Mouse (Mus musculus): Measurements from ENCODE around the gene Scimp. TPM values are rescaled to one million over a fixed set of nuclear protein-coding genes. Genes with fewer than 3 reads are reported as not detected.
"Not testable (repeated sequence)": the region's sequence is repeated elsewhere in the genome, so short reads cannot be mapped to it uniquely, and the experiment has no call there.

Gene Scimp
- total RNA-seq, 2 experiments from 2014 or later = not detected

DNA sequence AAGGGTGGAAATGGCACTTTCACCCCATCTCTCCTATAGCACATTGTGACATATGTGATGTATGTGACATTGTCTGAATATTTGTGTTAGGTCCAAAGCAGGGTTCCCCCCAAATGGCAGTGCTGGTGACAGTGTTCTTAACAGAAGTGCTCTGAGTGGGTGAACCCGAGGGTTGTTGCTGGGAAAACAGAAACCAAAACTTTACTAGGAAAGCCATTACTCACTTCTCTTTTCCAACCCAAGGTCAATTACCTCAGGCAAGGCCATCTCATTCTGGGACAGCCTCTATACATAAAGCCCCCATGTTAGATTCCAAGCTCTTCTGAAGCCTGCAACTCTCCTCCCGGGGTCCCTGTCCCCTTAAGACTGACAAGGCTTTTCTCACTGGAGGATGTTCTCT lies 26.5 kb downstream of the Scimp start:
- no peak for DNase-seq (ENCODE audit: low spot score in 2 of 2)
- intact Hi-C loops (cut with DNase I) = no loop called here

DNA sequence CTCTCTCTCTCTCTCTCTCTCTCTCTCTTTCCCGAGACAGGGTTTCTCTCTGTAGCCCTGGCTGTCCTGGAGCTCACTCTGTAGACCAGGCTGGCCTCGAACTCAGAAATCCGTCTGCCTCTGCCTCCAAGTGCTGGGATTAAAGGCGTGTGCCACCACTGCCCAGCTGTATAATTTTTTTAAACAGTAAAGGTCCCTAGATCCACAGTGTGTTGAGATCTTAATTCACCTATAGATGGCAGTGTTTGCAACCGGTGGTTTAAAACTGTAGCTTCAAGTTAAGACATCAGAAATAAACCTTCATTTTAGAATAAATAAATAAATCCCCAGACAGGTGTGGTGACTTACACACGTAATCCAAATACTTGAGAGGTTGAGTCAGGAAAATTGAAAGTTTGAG lies 34.3 kb downstream of the Scimp start:
- DNase-seq (ENCODE audit: low spot score in 2 of 2) = not testable (repeated sequence)
- intact Hi-C loops (cut with DNase I) = loop anchor here (5.0 kb wide), 1 partner anchor 39 kb away; no protein-coding TSS in a partner anchor

DNA sequence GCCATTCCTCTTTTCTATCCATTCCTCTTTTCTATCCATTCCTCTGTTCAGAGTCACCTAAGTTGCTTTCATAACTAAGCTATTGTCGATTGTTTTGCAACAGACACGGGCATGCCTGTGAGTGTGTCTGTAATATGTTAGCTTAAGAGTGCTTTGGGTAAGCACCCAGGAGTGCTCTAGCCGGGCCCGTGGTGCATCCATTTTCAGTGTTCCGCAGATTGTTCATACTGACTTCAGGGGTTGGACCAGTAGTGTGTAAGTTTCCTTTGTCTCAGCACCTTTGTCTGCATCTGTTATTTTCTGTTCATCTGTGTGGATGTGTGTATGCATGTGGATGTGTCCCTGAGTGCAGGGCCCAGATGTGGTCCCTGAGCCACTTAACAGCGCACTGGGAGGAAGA lies 34.8 kb downstream of the Scimp start:
- intact Hi-C loops (cut with DNase I) = loop anchor here (5.0 kb wide), 1 partner anchor 40 kb away; no protein-coding TSS in a partner anchor
- DNase-seq (ENCODE audit: low spot score in 2 of 2) = no peak

DNA sequence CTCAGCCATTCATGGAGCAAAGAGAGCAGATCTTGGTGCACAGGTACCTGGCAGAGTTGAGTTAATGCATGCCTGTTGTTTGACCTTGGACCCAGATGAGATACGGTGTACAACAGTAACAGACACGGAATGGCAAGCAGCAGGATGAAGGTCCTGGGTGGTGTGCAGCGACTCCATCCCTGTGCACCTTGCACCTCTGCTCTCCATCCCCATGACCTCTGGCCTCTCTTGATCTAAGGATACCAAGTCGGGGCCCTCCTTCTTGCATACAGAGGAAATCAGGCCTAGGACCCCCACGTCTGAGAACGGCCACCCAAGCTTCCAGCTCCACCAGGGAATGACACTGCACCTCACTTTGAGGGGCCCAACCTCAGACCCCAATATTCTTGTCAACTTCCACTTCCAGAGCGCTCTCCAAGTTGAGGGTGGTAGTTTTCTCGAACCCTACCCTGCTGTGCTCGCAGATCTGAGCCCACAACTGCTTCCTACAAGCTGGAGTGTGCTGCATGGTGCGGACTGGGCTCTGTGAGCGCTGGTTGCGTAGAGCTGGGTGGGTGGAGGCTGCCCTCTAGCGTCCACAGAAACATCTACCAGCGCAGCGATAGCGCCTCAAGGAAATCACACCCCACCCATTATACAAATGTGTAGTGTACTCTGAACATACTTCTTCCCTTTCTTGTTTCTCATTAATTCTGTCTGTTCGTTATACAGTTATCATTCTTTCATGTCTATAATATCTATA lies 35.4 kb downstream of the Scimp start:
- intact Hi-C loops (cut with DNase I) = loop anchor here (5.0 kb wide), 1 partner anchor 40 kb away; no protein-coding TSS in a partner anchor
- DNase-seq (ENCODE audit: low spot score in 2 of 2) = peak; percentile 49 to 65

DNA sequence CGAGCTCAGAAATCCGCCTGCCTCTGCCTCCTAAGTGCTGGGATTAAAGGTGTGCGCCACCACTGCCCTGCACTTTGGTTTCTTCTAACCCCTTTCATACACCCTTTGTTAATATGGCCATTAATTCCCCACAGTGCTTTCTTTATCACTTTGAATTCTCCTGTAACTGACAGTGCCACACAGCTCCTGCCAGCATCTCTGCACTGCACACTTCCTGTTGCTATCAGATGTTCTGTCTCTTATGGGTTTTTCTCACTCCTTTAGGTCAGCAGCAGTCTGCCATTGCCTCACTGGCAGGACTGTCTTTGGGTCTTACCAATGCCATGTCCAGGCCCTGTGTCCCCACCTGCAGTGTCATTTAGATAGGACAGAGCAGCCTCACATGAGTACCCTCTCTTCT lies 41.6 kb downstream of the Scimp start:
- intact Hi-C loops (cut with DNase I) = no loop called here
- no peak for DNase-seq (ENCODE audit: low spot score in 2 of 2)

DNA sequence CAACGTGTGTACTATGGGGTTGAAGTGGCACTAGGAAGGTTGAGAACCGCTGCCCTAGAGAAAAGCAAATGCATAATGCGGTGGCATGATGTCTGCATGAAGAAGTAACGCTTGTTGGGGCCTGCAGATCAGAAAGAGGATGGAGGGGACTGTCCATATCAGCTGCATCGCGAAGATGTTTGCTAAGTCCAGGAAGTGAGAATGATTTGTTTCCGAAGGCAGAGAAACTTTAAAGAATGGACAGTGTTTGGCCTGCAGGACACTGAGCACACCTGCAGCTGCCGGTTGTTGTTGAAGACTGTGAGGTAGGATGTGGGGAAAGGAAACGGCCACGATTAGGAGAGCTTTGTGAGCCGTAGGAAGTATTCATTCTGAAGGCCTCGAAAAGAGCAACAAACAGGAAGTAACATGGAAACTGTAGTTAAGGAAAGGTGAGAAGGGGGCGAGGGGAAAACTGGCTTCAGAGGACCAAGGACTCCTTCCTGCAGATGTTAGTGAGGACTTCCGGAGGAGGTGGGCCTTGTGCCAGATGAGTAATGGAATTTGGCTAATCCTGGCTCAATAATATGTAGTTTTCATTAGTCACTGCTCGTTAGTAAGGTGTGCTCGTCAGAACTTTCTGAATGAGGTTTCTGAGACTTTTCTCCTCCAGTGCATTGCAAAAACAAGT lies 46.5 kb downstream of the Scimp start:
- intact Hi-C loops (cut with DNase I) = loop anchor here (10.0 kb wide), 1 partner anchor 351 kb away; the partner anchor contains the start of gene Pelp1
- DNase-seq (ENCODE audit: low spot score in 2 of 2) = no peak

DNA sequence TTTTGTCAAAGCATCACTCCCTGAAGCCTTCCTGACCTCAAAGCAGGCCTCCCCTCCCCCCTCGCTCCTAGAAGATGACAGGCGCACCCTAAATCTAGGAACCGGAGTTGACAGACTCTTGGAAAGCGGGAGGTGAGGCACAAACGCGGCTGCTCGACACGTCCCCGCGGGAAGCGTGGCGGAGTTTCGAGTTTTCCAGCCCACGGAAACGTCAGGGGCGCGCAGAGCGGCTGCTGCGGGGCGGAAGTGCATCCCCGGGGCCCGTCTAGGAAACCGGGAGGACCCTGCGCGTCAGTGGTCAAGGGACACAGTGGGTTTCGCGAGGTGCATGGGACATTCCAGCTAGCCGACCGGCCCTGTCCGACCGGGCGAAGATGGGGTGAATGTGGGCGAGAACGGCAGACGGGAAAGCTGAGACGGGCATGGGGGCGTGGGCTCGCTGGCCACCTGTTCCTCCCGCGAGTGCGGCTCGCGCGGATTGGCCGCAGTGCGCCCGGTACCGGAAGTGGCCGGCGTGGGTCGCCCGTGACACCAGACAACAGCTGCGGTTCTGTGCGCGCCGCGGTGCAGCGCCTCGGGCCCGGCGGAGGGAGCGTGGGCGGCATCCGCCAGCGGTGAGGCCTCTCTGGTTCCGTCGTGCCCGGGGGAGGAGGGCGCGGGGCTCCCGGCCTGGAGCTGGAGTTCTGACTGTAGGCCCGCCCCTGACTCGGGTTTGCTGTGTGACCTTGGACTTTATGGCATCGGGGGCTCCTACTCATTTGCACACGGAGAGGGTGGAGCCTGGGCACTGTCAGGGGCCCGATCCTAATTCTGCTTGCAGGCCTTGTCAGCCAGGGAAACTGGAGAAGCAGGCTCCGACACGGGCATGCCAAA lies 48.2 kb downstream of the Scimp start, which contains the start of gene Zfp3:
Gene Zfp3, plus strand, starts transcription at position 274 of the 873 bp plus-strand sequence.
- peak; percentile 88 to 90 for DNase-seq (ENCODE audit: low spot score in 2 of 2)
- intact Hi-C loops (cut with DNase I) = loop anchor here (10.0 kb wide), 1 partner anchor 349 kb away; the partner anchor contains the start of gene Pelp1

DNA sequence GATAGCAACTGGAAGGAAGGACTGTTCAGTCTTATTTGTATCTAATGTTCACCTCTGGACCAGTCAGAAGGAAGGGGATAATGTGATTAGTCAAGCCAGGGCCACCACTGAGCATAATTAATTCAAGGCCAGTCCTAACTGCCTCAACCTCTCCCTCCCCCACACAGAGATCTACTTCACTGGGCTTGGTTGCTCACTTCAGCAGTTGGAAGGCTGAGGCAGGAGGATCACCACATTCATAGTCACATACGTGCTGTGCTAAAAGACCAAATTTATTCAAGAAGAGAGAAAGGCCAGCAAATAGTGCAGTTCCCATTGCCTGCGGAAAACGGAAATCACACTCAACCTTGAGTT lies 48.8 kb downstream of the Scimp start:
- no peak for DNase-seq (ENCODE audit: low spot score in 2 of 2)
- intact Hi-C loops (cut with DNase I) = loop anchor here (10.0 kb wide), 1 partner anchor 349 kb away; the partner anchor contains the start of gene Pelp1

DNA sequence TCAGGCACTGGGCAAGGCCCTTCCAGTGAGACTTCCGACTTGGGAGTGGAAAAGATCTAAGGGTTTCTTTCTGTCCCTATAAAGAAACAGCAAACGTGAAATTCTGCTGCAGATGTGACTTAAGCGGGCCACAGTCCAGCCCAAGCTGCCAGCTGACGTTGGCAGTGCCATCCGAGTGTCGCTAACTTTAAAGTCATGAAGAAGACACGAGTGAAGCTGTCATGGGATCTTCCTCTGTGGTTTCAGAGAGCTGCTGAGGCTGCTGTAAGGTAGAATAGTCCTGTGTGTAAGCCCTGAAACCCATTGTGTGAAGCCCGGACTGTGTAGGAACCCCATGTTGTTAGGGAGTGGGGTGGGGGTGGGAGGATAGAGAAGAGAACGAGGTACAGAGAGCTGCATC lies 49.7 kb downstream of the Scimp start:
- intact Hi-C loops (cut with DNase I) = loop anchor here (10.0 kb wide), 1 partner anchor 348 kb away; the partner anchor contains the start of gene Pelp1

DNA sequence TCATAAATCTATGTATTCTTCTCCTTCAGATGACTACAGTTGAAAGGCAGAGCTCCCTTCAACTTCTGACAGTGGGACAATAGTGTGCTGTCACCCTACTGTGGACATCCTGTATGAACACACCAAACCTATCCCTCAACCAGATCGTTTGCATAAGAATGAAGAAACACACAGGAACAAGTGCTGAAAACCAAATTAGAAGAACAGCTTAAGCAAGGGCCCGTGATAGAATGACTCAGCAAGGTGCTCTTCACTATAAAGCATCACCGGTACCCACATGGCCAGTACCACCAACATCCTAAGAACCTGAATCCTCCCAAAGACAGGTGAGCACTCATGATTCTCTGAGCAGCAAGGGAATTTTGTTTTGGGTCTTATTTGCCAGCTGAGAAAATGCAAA lies 51.9 kb downstream of the Scimp start:
- intact Hi-C loops (cut with DNase I) = loop anchor here (10.0 kb wide), 1 partner anchor 346 kb away; the partner anchor contains the start of gene Pelp1
- DNase-seq (ENCODE audit: low spot score in 2 of 2) = not testable (repeated sequence)

More for the DNA sequence above, 49.7 kb downstream of the Scimp start:
- DNase-seq (ENCODE audit: low spot score in 2 of 2) = no peak

DNA sequence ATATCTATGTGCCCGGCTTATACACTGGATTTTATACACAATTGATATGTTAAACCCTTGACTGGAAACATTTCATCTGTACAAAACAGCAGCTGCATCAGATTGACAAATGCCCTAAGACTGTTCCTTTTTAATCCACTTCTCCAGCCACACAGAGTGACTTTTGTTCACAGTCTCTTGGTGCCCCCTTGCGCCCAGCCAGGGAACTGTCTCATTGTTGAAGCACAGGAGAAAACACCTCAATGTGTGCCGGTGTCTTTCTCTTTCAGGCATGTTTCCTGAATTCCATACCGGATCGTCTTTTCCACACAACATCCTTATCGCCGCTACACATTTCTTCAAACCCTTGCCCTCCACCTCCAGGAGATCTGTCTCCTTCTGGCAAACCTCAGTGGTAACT lies 56.7 kb downstream of the Scimp start:
- DNase-seq (ENCODE audit: low spot score in 2 of 2) = peak; percentile 65 to 79
- intact Hi-C loops (cut with DNase I) = loop anchor here (5.0 to 10.0 kb wide), 4 partner anchors 53 to 321 kb away; partner anchors contain the start of genes Arrb2, Camta2, Inca1 and Kif1c

DNA sequence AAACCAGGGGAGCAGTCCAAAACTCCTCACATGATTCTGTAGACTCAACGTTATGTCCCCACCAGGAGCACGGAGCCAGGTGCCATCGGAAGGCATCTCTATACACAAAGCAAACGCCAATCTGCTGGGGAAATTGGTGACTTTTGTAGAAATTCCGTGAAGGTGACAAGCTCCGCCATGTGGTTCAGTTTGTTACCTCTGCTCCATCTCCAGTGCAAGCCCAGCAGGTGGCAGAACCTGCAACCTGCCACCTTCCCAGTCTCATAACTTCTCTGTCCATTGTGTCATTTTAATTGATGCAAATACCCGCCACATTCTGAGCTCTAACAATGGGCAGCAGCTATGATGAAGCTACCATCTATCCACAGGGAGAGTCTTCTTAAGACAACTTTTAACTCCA lies 57.4 kb downstream of the Scimp start:
- DNase-seq (ENCODE audit: low spot score in 2 of 2) = no peak
- intact Hi-C loops (cut with DNase I) = loop anchor here (5.0 to 10.0 kb wide), 5 partner anchors 53 to 320 kb away; partner anchors contain the start of genes Arrb2, Camta2, Gltpd2 and Inca1

DNA sequence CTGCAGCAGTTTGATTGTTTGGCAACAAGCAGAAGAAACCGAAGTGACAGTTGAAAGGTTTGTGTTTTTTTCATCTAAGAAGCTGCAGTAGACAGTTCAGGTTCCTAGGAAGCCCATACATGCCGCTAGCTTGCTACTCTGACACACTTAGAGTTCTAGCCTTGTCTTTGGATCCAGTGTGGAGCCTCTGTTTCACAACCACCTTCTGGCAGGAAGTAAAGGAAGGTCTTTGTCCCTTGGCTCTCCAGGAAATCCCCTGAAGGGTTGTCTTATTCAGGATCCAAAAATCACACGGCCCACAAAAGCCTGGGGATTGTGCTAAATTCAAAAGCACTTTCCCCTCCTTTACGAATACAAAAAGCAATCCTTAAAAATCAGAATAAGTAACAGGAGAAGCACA lies 57.9 kb downstream of the Scimp start:
- DNase-seq (ENCODE audit: low spot score in 2 of 2) = no peak
- intact Hi-C loops (cut with DNase I) = loop anchor here (5.0 to 10.0 kb wide), 2 partner anchors 237 to 320 kb away; partner anchors contain the start of genes Arrb2 and Gltpd2

DNA sequence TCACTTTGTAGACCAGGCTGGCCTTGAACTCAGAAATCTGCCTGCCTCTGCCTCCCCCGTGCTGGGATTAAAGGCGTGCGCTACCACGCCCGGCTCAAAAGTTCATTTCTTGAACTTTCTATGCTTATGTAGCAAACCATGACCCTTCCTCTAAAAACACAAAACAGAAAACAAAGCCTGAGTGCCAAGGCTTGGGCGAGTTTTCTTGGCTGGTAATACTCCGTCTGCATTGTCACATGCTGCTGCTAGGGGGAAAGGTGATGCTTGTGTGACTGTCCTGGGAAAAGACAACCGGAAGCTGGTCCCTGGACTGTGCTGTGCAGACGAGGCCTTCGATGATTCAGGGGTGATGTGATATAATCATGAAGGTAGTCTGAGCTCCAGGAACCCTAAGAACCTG lies 59.2 kb downstream of the Scimp start:
- intact Hi-C loops (cut with DNase I) = loop anchor here (5.0 to 10.0 kb wide), 2 partner anchors 236 to 318 kb away; partner anchors contain the start of genes Arrb2 and Gltpd2
- DNase-seq (ENCODE audit: low spot score in 2 of 2) = no peak

DNA sequence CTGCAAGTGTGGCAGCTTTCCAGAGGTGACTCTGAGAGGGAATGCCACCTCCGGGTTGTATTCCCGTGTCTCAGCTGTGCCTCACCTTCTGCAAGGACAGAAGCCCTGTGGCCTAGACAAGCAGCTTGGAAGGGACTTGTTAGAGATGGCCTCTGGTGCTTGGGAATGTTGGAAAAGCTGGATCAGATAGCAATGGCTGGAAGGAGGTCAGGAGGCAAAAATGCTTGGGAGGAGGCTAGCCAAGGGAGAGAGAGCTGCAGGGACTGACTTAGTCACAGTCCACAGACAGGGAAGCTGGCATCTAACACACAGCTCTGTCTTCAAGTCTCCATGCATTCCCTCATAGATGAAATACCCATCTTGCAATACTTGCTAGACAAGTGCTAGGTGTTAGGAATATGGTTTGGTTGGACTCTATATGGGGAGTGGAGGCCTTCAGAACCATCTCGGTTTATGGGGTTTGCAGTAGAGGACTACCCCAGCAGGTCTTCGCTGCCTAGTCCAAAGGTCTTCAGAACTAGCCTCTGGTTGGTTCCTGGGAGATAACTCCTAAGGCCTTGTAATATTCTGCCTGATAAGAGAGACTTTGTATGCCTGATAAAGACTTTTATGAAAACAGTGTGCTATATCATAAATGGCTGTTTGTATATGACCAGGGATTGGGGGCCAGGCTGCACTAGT lies 59.9 kb downstream of the Scimp start:
- DNase-seq (ENCODE audit: low spot score in 2 of 2) = no peak
- intact Hi-C loops (cut with DNase I) = loop anchor here (5.0 to 10.0 kb wide), 2 partner anchors 235 to 318 kb away; partner anchors contain the start of genes Arrb2 and Gltpd2

DNA sequence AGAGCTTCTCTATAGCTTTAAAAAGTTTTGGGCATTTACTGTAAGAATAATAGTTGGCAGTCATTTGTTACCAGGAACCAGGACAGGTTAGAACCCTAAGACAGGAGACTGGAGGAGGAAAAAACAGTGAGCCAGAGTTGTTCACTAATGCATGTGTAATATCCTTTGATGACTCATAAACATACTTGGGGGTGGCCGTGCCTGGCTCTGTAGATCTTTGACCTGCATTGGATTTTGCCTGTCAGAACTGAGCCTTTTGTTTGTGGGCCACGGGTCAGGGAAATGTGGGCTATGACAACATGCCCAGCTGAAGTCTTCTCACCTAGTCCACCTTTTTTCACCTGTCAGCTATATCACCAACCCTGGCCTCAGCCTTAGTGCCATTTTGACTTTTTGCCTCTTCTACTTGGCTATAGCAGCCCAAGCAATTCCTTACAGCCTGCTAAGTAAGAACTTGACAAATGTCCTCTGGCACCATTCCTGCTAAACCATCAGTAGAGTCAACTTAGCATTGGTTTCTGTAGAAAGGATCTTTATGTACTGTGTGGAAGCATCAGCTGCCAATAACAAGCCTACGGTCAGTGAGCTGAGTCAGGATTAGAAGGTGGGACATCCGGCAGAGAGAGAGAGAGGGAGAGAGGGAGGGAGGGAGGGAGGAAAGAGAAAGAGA lies 64.4 kb downstream of the Scimp start:
- intact Hi-C loops (cut with DNase I) = no loop called here
- DNase-seq (ENCODE audit: low spot score in 2 of 2) = no peak

DNA sequence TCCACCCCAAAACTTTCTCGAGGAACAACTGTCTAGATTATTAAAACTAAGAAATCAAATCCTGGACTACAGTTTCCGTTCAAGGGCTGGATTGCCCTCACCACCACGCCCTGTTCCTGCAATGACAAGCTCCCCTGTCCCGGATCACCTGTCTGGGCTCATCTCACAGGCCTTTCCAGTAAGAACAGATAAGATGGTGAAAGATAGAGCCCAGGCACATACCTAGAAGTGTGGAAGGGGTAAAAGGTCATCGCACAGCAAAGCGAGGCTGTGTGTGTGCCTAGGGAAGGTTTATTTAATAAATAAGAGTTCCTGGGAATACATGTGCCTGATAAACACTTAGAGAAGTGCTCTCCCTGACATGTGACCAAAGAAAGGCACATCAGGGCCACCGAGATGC lies 66.8 kb downstream of the Scimp start:
- DNase-seq (ENCODE audit: low spot score in 2 of 2) = no peak
- intact Hi-C loops (cut with DNase I) = no loop called here
